Comparison of ENCODE assay signal across 7 mouse cellular contexts in genomic region chr8:123924719-123925118, GRCm38 (mm10). TPM values are rescaled to one million over a fixed set of nuclear protein-coding genes. Genes with fewer than 3 reads are reported as not detected.
DNase-seq lines count a peak whose midpoint lies in the region; ATAC-seq and TF ChIP-seq lines count a peak whose summit lies in the region.

No protein-coding gene starts in this region.

- no peak overlapping the region for H3K4me3 ChIP-seq in limb, embryonic 10.5 days
- no peak overlapping the region for H3K4me3 ChIP-seq in midbrain, embryonic 16.5 days (ENCODE audit: low read depth, low read length)
- no peak overlapping the region for H3K4me3 ChIP-seq in spleen, adult 2 months (ENCODE audit: extremely low read depth, insufficient read depth, insufficient read length)

- H3K4me2 ChIP-seq in midbrain, embryonic 16.5 days (ENCODE audit: low read length): no peak overlapping the region

- TF ChIP-seq CTCF in spleen, adult 2 months (IDR thresholded peaks at IDR 0.05; ENCODE audit: extremely low read depth, insufficient read depth, insufficient read length, insufficient replicate concordance): peak; percentile 81; the same call in 1 of the 2 replicates

- WGBS in limb, embryonic 10.5 days: 21% methylated on average over 2 of the region's 2 CpGs
- 16% methylated on average over 2 of the region's 2 CpGs for whole genome bisulfite sequencing in midbrain, embryonic 16.5 days
- 20% methylated on average over 2 of the region's 2 CpGs for WGBS in spleen, adult 2 months

- DNase-seq in adrenal gland, adult 8-10 months: peak; percentile 75
- DNase-seq in embryo, embryonic 11.5 days (ENCODE audit: low read depth, low spot score): peak; percentile 80
- peak; percentile 45 to 73 for DNase-seq in gastrocnemius, postnatal 4 days (ENCODE audit: low spot score in 2 of 2)
- peak; percentile 80 for DNase-seq in kidney, adult 18-20 months
- DNase-seq in limb, embryonic 10.5 days (ENCODE audit: low spot score): peak; percentile 77
- peak; percentile 70 to 79 for DNase-seq in spleen, adult 2 months (ENCODE audit: low read depth in 1 of 2, low spot score in 2 of 2)

- no peak overlapping the region for H3K9ac ChIP-seq in midbrain, embryonic 16.5 days (ENCODE audit: low read depth, low read length)

- H3K27ac ChIP-seq in limb, embryonic 10.5 days: no peak overlapping the region
- H3K27ac ChIP-seq in midbrain, embryonic 16.5 days (ENCODE audit: low read length): no peak overlapping the region
- no peak overlapping the region for H3K27ac ChIP-seq in spleen, adult 2 months (ENCODE audit: insufficient read depth, low read length)

- ATAC-seq in midbrain, embryonic 16.5 days: peak; percentile 79; the same call in 1 of the 2 replicates

- no peaks in the 10 kb centered on the region for H3K27me3 ChIP-seq in limb, embryonic 10.5 days (ENCODE audit: low read depth, poor library complexity, severe bottlenecking)
- H3K27me3 ChIP-seq in midbrain, embryonic 16.5 days (ENCODE audit: control insufficient read depth, insufficient read depth, low read depth, low read length): no peaks in the 10 kb centered on the region
- H3K27me3 ChIP-seq in spleen, adult 2 months (ENCODE audit: control insufficient read depth, insufficient read depth, low read length): no peaks in the 10 kb centered on the region

- peaks cover 95% of the 10 kb centered on the region for H3K36me3 ChIP-seq in limb, embryonic 10.5 days
- H3K36me3 ChIP-seq in midbrain, embryonic 16.5 days (ENCODE audit: control insufficient read depth, insufficient read depth, low read length): peaks cover 17% of the 10 kb centered on the region
- peaks cover 25% of the 10 kb centered on the region for H3K36me3 ChIP-seq in spleen, adult 2 months (ENCODE audit: control insufficient read depth, insufficient read depth, low read length)

- no peak for TF ChIP-seq POLR2A in spleen, adult 2 months (IDR thresholded peaks at IDR 0.05; ENCODE audit: low read depth, low read length)

- H3K4me1 ChIP-seq in limb, embryonic 10.5 days: no peaks in the 10 kb centered on the region
- H3K4me1 ChIP-seq in midbrain, embryonic 16.5 days (ENCODE audit: control insufficient read depth, insufficient read depth, low read length): no peaks in the 10 kb centered on the region
- no peaks in the 10 kb centered on the region for H3K4me1 ChIP-seq in spleen, adult 2 months (ENCODE audit: control insufficient read depth, insufficient read depth, insufficient read length)

- H3K9me3 ChIP-seq in limb, embryonic 10.5 days (replicated peaks): no peaks in the 10 kb centered on the region
- H3K9me3 ChIP-seq in midbrain, embryonic 16.5 days (replicated peaks; ENCODE audit: control insufficient read depth, low read length, poor library complexity, severe bottlenecking): no peaks in the 10 kb centered on the region

RNA-seq across cellular contexts. Expression of gene Nup133, which starts 24.3 kb away (rescaled TPM):
- total RNA-seq in adrenal gland, adult 8-10 months (2022): 10 to 100 TPM; 22.9 to 27.7 (median 23.7) TPM
- 10 to 100 TPM; 17.1 to 19.7 TPM for total RNA-seq in gastrocnemius, postnatal 4 days (2021)
- polyA plus RNA-seq in limb, embryonic 10.5 days (2016; fragmentation: Nextera tagmentation; extraction: Ambion mirVana): 60.4 and 61.9 TPM in 2 replicates
- 21.8 and 21.9 TPM in 2 replicates for polyA plus RNA-seq in midbrain, embryonic 16.5 days (2015; fragmentation: Nextera tagmentation; extraction: Ambion mirVana)
- polyA plus RNA-seq in spleen, adult 2 months (2012; rRNA removed): 7.9 and 8.5 TPM in 2 replicates

RNA-seq across cellular contexts. Expression of gene Acta1, which starts 30.2 kb away (rescaled TPM):
- 1 to 10 TPM in 2 of 4 experiments, under 1 TPM in 2; 0.17 to 4.4 (median 0.80) TPM for total RNA-seq in adrenal gland, adult 8-10 months (2022)
- total RNA-seq in gastrocnemius, postnatal 4 days (2021): over 10,000 TPM; 33,708 to 36,184 TPM
- 1.6 and 1.8 TPM in 2 replicates for polyA plus RNA-seq in limb, embryonic 10.5 days (2016; fragmentation: Nextera tagmentation; extraction: Ambion mirVana)
- 8.9 and 10.4 TPM in 2 replicates for polyA plus RNA-seq in midbrain, embryonic 16.5 days (2015; fragmentation: Nextera tagmentation; extraction: Ambion mirVana)
- polyA plus RNA-seq in spleen, adult 2 months (2012; rRNA removed): 0.54 and 0.98 TPM in 2 replicates

RNA-seq across cellular contexts. Expression of gene Abcb10, which starts 58.2 kb away (rescaled TPM):
- 10 to 100 TPM; 12.0 to 23.2 (median 16.6) TPM for total RNA-seq in adrenal gland, adult 8-10 months (2022)
- 10 to 100 TPM; 14.0 to 15.5 TPM for total RNA-seq in gastrocnemius, postnatal 4 days (2021)
- polyA plus RNA-seq in limb, embryonic 10.5 days (2016; fragmentation: Nextera tagmentation; extraction: Ambion mirVana): 19.3 and 20.3 TPM in 2 replicates
- 14.3 and 14.8 TPM in 2 replicates for polyA plus RNA-seq in midbrain, embryonic 16.5 days (2015; fragmentation: Nextera tagmentation; extraction: Ambion mirVana)
- 21.7 and 22.6 TPM in 2 replicates for polyA plus RNA-seq in spleen, adult 2 months (2012; rRNA removed)
